Mouse (Mus musculus) liver, embryonic 16.5 days (tissue): ENCODE data around the gene Cradd. TPM values are rescaled to one million over a fixed set of nuclear protein-coding genes. Genes with fewer than 3 reads are reported as not detected.
A peak's percentile ranks its signal among the peaks of the same experiment; 100 is the strongest.

Source experiments
- ATAC-seq: fragments of 200-750 bp; cut with Nextera tagmentation; 2 replicates; pipeline ENCODE4 v1.8.0; 2017; ENCODE audit warnings: low read depth, mild to moderate bottlenecking, moderate number of reproducible peaks, moderate library complexity
- H3K27ac ChIP-seq: fragments of 300-500 bp; sonication (generic); 2 replicates; pipeline ENCODE4 v1.5.1; 2014; ENCODE audit warnings: mild to moderate bottlenecking, low read length
- H3K27me3 ChIP-seq: fragments of 300-500 bp; sonication (generic); 2 replicates; pipeline ENCODE4 v1.6.1; 2014; ENCODE audit warnings: low read depth, low read length, mixed read lengths; ENCODE audit not compliant: control insufficient read depth, insufficient read depth
- H3K36me3 ChIP-seq: fragments of 300-500 bp; sonication (generic); 2 replicates; pipeline ENCODE4 v1.6.1; 2014; ENCODE audit warnings: mild to moderate bottlenecking; ENCODE audit not compliant: control insufficient read depth, insufficient read depth
- H3K4me1 ChIP-seq: fragments of 300-500 bp; sonication (generic); 2 replicates; pipeline ENCODE4 v1.6.1; 2014; ENCODE audit warnings: low read depth, low read length, mixed read lengths; ENCODE audit not compliant: control insufficient read depth
- H3K4me2 ChIP-seq: fragments of 300-500 bp; sonication (generic); 2 replicates; pipeline ENCODE4 v1.6.1; 2014; ENCODE audit warnings: low read depth, low read length, mixed read lengths
- H3K4me3 ChIP-seq: fragments of 300-500 bp; sonication (generic); 2 replicates; pipeline ENCODE4 v1.5.1; 2014; ENCODE audit warnings: low read depth, mild to moderate bottlenecking, low read length
- H3K9ac ChIP-seq: fragments of 300-500 bp; sonication (generic); 2 replicates; pipeline ENCODE4 v1.6.1; 2014; ENCODE audit warnings: low read depth, low read length
- H3K9me3 ChIP-seq: fragments of 300-500 bp; sonication (generic); replicated peaks from 2 replicates; pipeline ENCODE4 v1.6.1; 2016; ENCODE audit warnings: low read length; ENCODE audit not compliant: control insufficient read depth
- WGBS: fragments of 180-500 bp; shearing (Covaris S2); extraction: QIAGEN DNeasy Blood & Tissue Kit; methylation state at CpG from one replicate; pipeline ENCODE4 v1.1.7; 2014; ENCODE audit not compliant: insufficient replicate concordance; 5-methylcytosine and 5-hydroxymethylcytosine counted together
- polyA plus RNA-seq: library from polyadenylated mRNA; unstranded; fragments of >200 nt; fragmentation: Nextera tagmentation; extraction: Ambion mirVana; gene quantifications from 2 replicates; pipeline ENCODE4 v1.2.1, GENCODE M21; 2015

The Cradd gene
- polyA plus RNA-seq, 1 experiment from 2014 or later = 4.4 TPM

DNA sequence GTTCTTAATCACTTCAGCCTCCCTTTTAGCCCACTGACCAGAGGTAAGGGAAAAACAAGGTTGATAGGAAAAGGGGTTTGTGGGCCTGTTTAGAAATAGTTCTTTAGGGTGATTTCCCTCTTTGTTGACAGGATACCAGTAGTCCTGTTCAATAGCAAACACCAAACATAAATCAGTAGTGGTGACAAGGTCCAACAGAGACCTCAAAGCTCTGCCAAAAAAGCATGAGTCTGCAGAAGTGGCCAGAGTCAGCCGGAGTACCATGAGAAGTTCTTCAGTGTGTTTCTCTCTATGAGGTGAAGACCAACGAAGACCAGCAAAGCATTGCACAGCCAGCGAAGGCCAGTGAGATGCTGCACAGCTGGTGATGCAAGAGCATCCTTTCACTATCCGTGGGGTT lies 16.7 kb upstream of the Cradd start:
- H3K9ac ChIP-seq = no peak overlapping the region
- H3K27me3 ChIP-seq = no peaks in the 10 kb centered on the region
- H3K4me1 ChIP-seq = no peaks in the 10 kb centered on the region
- no peak for ATAC-seq
- no peak overlapping the region for H3K4me2 ChIP-seq
- H3K36me3 ChIP-seq = no peaks in the 10 kb centered on the region
- H3K4me3 ChIP-seq = no peak overlapping the region
- H3K9me3 ChIP-seq = no peaks in the 10 kb centered on the region
- WGBS = 63% methylated on average over 4 of the region's 4 CpGs
- no peak overlapping the region for H3K27ac ChIP-seq

GRCm38 (mm10) chr10:95337589-95337988 lies 13.7 kb upstream of the Cradd start:
- Histone ChIP-seq H3K4me3 (no peak overlapping the region), H3K36me3 (no peaks in the 10 kb centered on the region), H3K9me3 (no peaks in the 10 kb centered on the region), H3K4me2 (no peak overlapping the region), H3K9ac (no peak overlapping the region), H3K27ac (no peak overlapping the region), H3K4me1 (no peaks in the 10 kb centered on the region), H3K27me3 (no peaks in the 10 kb centered on the region)
- ATAC-seq = no peak
- WGBS = 55% methylated on average over 5 of the region's 5 CpGs

DNA sequence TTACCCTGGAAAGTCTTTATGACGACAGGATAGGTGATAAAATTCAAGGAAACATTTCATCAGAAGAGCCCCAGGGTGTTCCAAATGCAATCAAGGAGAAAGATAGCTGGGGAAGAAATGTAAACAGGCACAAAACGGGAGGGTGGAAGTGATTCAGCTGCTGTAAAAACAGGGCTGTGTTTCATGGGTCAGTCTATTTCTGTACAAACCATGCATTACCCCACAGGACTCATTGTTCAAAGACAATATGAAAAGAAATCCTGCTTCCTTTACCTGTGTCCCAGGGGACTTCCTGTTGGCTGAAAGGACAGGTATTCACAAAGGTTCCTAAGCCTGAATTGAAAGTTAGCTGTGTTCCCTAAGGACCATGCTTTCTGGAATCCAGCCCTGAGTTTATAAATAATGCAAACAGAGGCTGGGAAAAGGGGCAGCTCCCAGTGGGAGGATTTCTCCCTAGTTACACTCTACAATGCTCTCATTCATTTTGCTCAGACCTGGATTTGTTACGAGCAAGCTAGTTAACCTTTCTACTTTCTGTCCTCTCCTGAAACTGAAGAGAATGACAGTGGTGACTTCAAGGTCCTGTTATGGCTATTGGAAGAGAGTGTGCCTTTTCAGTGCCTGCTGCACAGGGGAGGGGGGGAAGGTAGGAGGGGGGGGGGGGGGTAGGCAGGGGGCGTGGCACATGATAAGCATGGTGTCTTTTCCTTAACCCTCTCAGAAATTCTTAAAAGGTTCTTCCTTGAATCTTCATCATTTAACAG lies 13.0 kb upstream of the Cradd start:
- H3K4me2 ChIP-seq = no peak overlapping the region
- no peak for ATAC-seq
- H3K36me3 ChIP-seq = no peaks in the 10 kb centered on the region
- no peak overlapping the region for H3K9ac ChIP-seq
- no peaks in the 10 kb centered on the region for H3K27me3 ChIP-seq
- no peaks in the 10 kb centered on the region for H3K9me3 ChIP-seq
- H3K4me1 ChIP-seq = no peaks in the 10 kb centered on the region
- WGBS = 23% methylated on average over 4 of the region's 4 CpGs
- no peak overlapping the region for H3K27ac ChIP-seq
- no peak overlapping the region for H3K4me3 ChIP-seq

DNA sequence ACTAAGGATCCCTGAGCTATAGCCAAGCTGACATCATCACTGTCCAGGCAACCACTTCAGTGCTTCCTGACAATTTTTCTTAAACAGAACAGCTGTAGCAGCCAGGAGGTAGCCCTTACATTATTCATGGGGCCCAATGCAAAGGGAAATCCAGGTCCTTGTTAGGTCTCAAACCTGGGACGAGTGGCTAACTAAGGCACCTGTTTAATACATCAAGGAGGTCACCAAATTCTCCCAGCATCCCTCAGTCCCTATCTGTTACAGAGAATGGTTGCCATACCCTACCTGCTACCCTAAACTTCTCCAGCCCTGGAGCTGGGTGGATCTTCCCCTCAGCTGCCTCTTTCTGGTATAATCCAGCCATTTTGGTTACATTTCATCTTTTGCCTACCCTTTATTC lies 10.9 kb upstream of the Cradd start:
- whole genome bisulfite sequencing = 50% methylated on average over 1 of the region's 1 CpGs
- Histone ChIP-seq H3K27me3 (no peaks in the 10 kb centered on the region), H3K27ac (no peak overlapping the region), H3K36me3 (no peaks in the 10 kb centered on the region), H3K4me3 (no peak overlapping the region), H3K4me2 (no peak overlapping the region), H3K4me1 (no peaks in the 10 kb centered on the region), H3K9ac (no peak overlapping the region), H3K9me3 (no peaks in the 10 kb centered on the region)
- no peak for ATAC-seq

DNA sequence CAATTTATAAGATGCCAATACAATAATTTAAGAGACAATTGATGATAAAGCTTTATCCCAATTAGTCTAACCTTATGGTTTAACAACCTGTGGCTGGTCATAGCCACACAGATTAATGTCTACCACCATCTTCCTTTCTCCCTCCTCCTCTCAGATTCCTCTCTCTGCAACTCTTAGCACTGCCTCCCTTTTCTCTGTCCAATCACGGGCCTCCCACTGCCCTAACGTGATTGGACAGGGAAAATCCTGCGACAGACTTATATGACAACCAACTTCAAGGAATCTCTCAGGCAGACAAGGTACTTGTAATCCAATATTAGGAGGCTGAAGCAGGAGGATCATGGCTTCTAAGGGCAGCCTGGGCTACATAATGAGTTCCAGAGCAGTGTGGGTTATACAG lies 8.7 kb upstream of the Cradd start:
- no peak for ATAC-seq
- H3K9ac ChIP-seq = no peak overlapping the region
- H3K9me3 ChIP-seq = no peaks in the 10 kb centered on the region
- 62% methylated on average over 3 of the region's 3 CpGs for WGBS
- H3K4me1 ChIP-seq = no peaks in the 10 kb centered on the region
- no peaks in the 10 kb centered on the region for H3K27me3 ChIP-seq
- no peak overlapping the region for H3K4me2 ChIP-seq
- no peaks in the 10 kb centered on the region for H3K36me3 ChIP-seq
- H3K4me3 ChIP-seq = no peak overlapping the region
- no peak overlapping the region for H3K27ac ChIP-seq

- H3K9me3 ChIP-seq = no peaks in the 10 kb centered on the region
- H3K27ac ChIP-seq = no peak overlapping the region
- 62% methylated on average over 9 of the region's 9 CpGs for WGBS
- no peak overlapping the region for H3K9ac ChIP-seq
- no peaks in the 10 kb centered on the region for H3K4me1 ChIP-seq
- no peak for ATAC-seq
- H3K4me2 ChIP-seq = no peak overlapping the region
- H3K36me3 ChIP-seq = no peaks in the 10 kb centered on the region
- H3K4me3 ChIP-seq = no peak overlapping the region
- no peaks in the 10 kb centered on the region for H3K27me3 ChIP-seq
These were observed 6.7 kb upstream of the Cradd start for GRCm38 (mm10) chr10:95330375-95331363.

- Histone ChIP-seq H3K27ac (no peak overlapping the region), H3K27me3 (no peaks in the 10 kb centered on the region), H3K9ac (no peak overlapping the region), H3K4me2 (no peak overlapping the region), H3K4me1 (no peaks in the 10 kb centered on the region), H3K36me3 (no peaks in the 10 kb centered on the region), H3K9me3 (no peaks in the 10 kb centered on the region), H3K4me3 (no peak overlapping the region)
- no peak for ATAC-seq
- WGBS = 71% methylated on average over 1 of the region's 1 CpGs
These were observed 6.0 kb upstream of the Cradd start for GRCm38 (mm10) chr10:95329884-95330283.

GRCm38 (mm10) chr10:95324278-95324631 lies 322 bp upstream of the Cradd start:
- H3K36me3 ChIP-seq = no peaks in the 10 kb centered on the region
- no peak overlapping the region for H3K4me2 ChIP-seq
- 0 out of 2 replicates have a peak, but pooled peaks have one; percentile 2 for ATAC-seq
- WGBS = 22% methylated on average over 1 of the region's 1 CpGs
- no peak overlapping the region for H3K9ac ChIP-seq
- no peaks in the 10 kb centered on the region for H3K27me3 ChIP-seq
- no peaks in the 10 kb centered on the region for H3K9me3 ChIP-seq
- no peak overlapping the region for H3K27ac ChIP-seq
- no peak overlapping the region; the same call in 1 of the 2 replicates for H3K4me3 ChIP-seq
- peaks cover 11% of the 10 kb centered on the region for H3K4me1 ChIP-seq
